Mouse (Mus musculus) liver, embryonic 16.5 days (tissue): ENCODE data around the gene Dscaml1. TPM values are rescaled to one million over a fixed set of nuclear protein-coding genes. Genes with fewer than 3 reads are reported as not detected.

Experiments used
- ATAC-seq: fragments of 200-750 bp; cut with Nextera tagmentation; 2 replicates; pipeline ENCODE4 v1.8.0; 2017; ENCODE audit warnings: low read depth, mild to moderate bottlenecking, moderate number of reproducible peaks, moderate library complexity
- H3K27ac ChIP-seq: fragments of 300-500 bp; sonication (generic); 2 replicates; pipeline ENCODE4 v1.5.1; 2014; ENCODE audit warnings: mild to moderate bottlenecking, low read length
- H3K27me3 ChIP-seq: fragments of 300-500 bp; sonication (generic); 2 replicates; pipeline ENCODE4 v1.6.1; 2014; ENCODE audit warnings: low read depth, low read length, mixed read lengths; ENCODE audit not compliant: control insufficient read depth, insufficient read depth
- H3K36me3 ChIP-seq: fragments of 300-500 bp; sonication (generic); 2 replicates; pipeline ENCODE4 v1.6.1; 2014; ENCODE audit warnings: mild to moderate bottlenecking; ENCODE audit not compliant: control insufficient read depth, insufficient read depth
- H3K4me1 ChIP-seq: fragments of 300-500 bp; sonication (generic); 2 replicates; pipeline ENCODE4 v1.6.1; 2014; ENCODE audit warnings: low read depth, low read length, mixed read lengths; ENCODE audit not compliant: control insufficient read depth
- H3K4me2 ChIP-seq: fragments of 300-500 bp; sonication (generic); 2 replicates; pipeline ENCODE4 v1.6.1; 2014; ENCODE audit warnings: low read depth, low read length, mixed read lengths
- H3K4me3 ChIP-seq: fragments of 300-500 bp; sonication (generic); 2 replicates; pipeline ENCODE4 v1.5.1; 2014; ENCODE audit warnings: low read depth, mild to moderate bottlenecking, low read length
- H3K9ac ChIP-seq: fragments of 300-500 bp; sonication (generic); 2 replicates; pipeline ENCODE4 v1.6.1; 2014; ENCODE audit warnings: low read depth, low read length
- H3K9me3 ChIP-seq: fragments of 300-500 bp; sonication (generic); replicated peaks from 2 replicates; pipeline ENCODE4 v1.6.1; 2016; ENCODE audit warnings: low read length; ENCODE audit not compliant: control insufficient read depth
- WGBS: fragments of 180-500 bp; shearing (Covaris S2); extraction: QIAGEN DNeasy Blood & Tissue Kit; methylation state at CpG from one replicate; pipeline ENCODE4 v1.1.7; 2014; ENCODE audit not compliant: insufficient replicate concordance; 5-methylcytosine and 5-hydroxymethylcytosine counted together
- polyA plus RNA-seq: library from polyadenylated mRNA; unstranded; fragments of >200 nt; fragmentation: Nextera tagmentation; extraction: Ambion mirVana; gene quantifications from 2 replicates; pipeline ENCODE4 v1.2.1, GENCODE M21; 2015

The Dscaml1 gene
- polyA plus RNA-seq, 1 experiment from 2014 or later: not detected

GRCm38 (mm10) chr9:45633036-45633435, 206.6 kb downstream of the Dscaml1 start:
- no peaks in the 10 kb centered on the region for H3K27me3 ChIP-seq
- no peaks in the 10 kb centered on the region for H3K9me3 ChIP-seq
- H3K4me1 ChIP-seq: no peaks in the 10 kb centered on the region
- 28% methylated on average over 2 of the region's 2 CpGs for WGBS
- ATAC-seq: no peak
- H3K4me3 ChIP-seq: no peak overlapping the region
- no peak overlapping the region for H3K9ac ChIP-seq
- no peaks in the 10 kb centered on the region for H3K36me3 ChIP-seq
- H3K4me2 ChIP-seq: no peak overlapping the region
- no peak overlapping the region for H3K27ac ChIP-seq

GRCm38 (mm10) chr9:45634978-45635377, 208.6 kb downstream of the Dscaml1 start:
- Histone ChIP-seq H3K4me2 (no peak overlapping the region), H3K4me3 (no peak overlapping the region), H3K27me3 (no peaks in the 10 kb centered on the region), H3K4me1 (no peaks in the 10 kb centered on the region), H3K27ac (no peak overlapping the region), H3K9me3 (no peaks in the 10 kb centered on the region), H3K36me3 (no peaks in the 10 kb centered on the region), H3K9ac (no peak overlapping the region)
- ATAC-seq: no peak
- WGBS: 39% methylated on average over 4 of the region's 4 CpGs

GRCm38 (mm10) chr9:45637346-45637745, 210.9 kb downstream of the Dscaml1 start:
- ATAC-seq: no peak
- Histone ChIP-seq H3K4me3 (no peak overlapping the region), H3K9ac (no peak overlapping the region), H3K36me3 (no peaks in the 10 kb centered on the region), H3K4me1 (no peaks in the 10 kb centered on the region), H3K4me2 (no peak overlapping the region), H3K27ac (no peak overlapping the region), H3K27me3 (no peaks in the 10 kb centered on the region; the same call in 1 of the 2 replicates), H3K9me3 (no peaks in the 10 kb centered on the region)
- WGBS: 21% methylated on average over 1 of the region's 1 CpGs

GRCm38 (mm10) chr9:45638184-45638917, 211.9 kb downstream of the Dscaml1 start:
- H3K27ac ChIP-seq: no peak overlapping the region
- WGBS: 52% methylated on average over 6 of the region's 6 CpGs
- no peak overlapping the region for H3K9ac ChIP-seq
- H3K36me3 ChIP-seq: no peaks in the 10 kb centered on the region
- no peaks in the 10 kb centered on the region for H3K4me1 ChIP-seq
- no peak for ATAC-seq
- no peaks in the 10 kb centered on the region for H3K9me3 ChIP-seq
- no peak overlapping the region for H3K4me3 ChIP-seq
- no peaks in the 10 kb centered on the region; the same call in 1 of the 2 replicates for H3K27me3 ChIP-seq
- H3K4me2 ChIP-seq: no peak overlapping the region

GRCm38 (mm10) chr9:45644833-45645388, 218.5 kb downstream of the Dscaml1 start:
- H3K4me2 ChIP-seq: no peak overlapping the region
- H3K4me1 ChIP-seq: no peaks in the 10 kb centered on the region
- H3K36me3 ChIP-seq: no peaks in the 10 kb centered on the region
- no peaks in the 10 kb centered on the region; the same call in 1 of the 2 replicates for H3K27me3 ChIP-seq
- no peak overlapping the region for H3K4me3 ChIP-seq
- H3K9me3 ChIP-seq: no peaks in the 10 kb centered on the region
- WGBS: 42% methylated on average over 6 of the region's 6 CpGs
- no peak overlapping the region for H3K27ac ChIP-seq
- no peak overlapping the region for H3K9ac ChIP-seq
- ATAC-seq: no peak

- H3K4me3 ChIP-seq: no peak overlapping the region
- H3K27me3 ChIP-seq: no peaks in the 10 kb centered on the region
- H3K36me3 ChIP-seq: no peaks in the 10 kb centered on the region
- no peaks in the 10 kb centered on the region for H3K4me1 ChIP-seq
- no peak for ATAC-seq
- H3K9ac ChIP-seq: no peak overlapping the region
- no peak overlapping the region for H3K4me2 ChIP-seq
- no peak overlapping the region for H3K27ac ChIP-seq
- H3K9me3 ChIP-seq: no peaks in the 10 kb centered on the region
- 40% methylated on average over 6 of the region's 6 CpGs for WGBS
Observed at GRCm38 (mm10) chr9:45645526-45645925, 219.1 kb downstream of the Dscaml1 start.

- WGBS: 67% methylated on average over 13 of the region's 13 CpGs
- no peaks in the 10 kb centered on the region for H3K36me3 ChIP-seq
- no peak overlapping the region for H3K4me3 ChIP-seq
- no peak overlapping the region for H3K4me2 ChIP-seq
- H3K4me1 ChIP-seq: no peaks in the 10 kb centered on the region
- H3K27ac ChIP-seq: no peak overlapping the region
- H3K27me3 ChIP-seq: no peaks in the 10 kb centered on the region
- H3K9me3 ChIP-seq: no peaks in the 10 kb centered on the region
- ATAC-seq: no peak
- no peak overlapping the region for H3K9ac ChIP-seq
Observed at GRCm38 (mm10) chr9:45651078-45651809, 224.8 kb downstream of the Dscaml1 start.

- no peaks in the 10 kb centered on the region for H3K9me3 ChIP-seq
- no peak overlapping the region for H3K9ac ChIP-seq
- H3K4me2 ChIP-seq: no peak overlapping the region
- 64% methylated on average over 3 of the region's 3 CpGs for WGBS
- H3K27me3 ChIP-seq: no peaks in the 10 kb centered on the region
- H3K36me3 ChIP-seq: no peaks in the 10 kb centered on the region
- no peak overlapping the region for H3K27ac ChIP-seq
- ATAC-seq: no peak
- H3K4me3 ChIP-seq: no peak overlapping the region
- no peaks in the 10 kb centered on the region for H3K4me1 ChIP-seq
Observed at GRCm38 (mm10) chr9:45651810-45652177, 225.4 kb downstream of the Dscaml1 start.
